8 mouse cellular contexts compared by ENCODE assay signal in genomic region chr7:109231307-109231706, GRCm38 (mm10). TPM values are rescaled to one million over a fixed set of nuclear protein-coding genes. Genes with fewer than 3 reads are reported as not detected.
DNase-seq lines count a peak whose midpoint lies in the region; ATAC-seq and TF ChIP-seq lines count a peak whose summit lies in the region.
"Had no signal": no experiment of that assay in that cellular context is flagged by ENCODE, and none has a peak within 500 bp of the region (broad histone marks: within the 10 kb centered on the region; RNA-seq: fewer than 3 reads in every experiment).

No protein-coding gene starts in this region.

- H3K9me3 ChIP-seq in embryonic facial prominence, embryonic 15.5 days (replicated peaks) = no peaks in the 10 kb centered on the region
- H3K9me3 ChIP-seq in hindbrain, embryonic 13.5 days = no peaks in the 10 kb centered on the region
- H3K9me3 ChIP-seq in midbrain, embryonic 14.5 days (ENCODE audit: control insufficient read depth, low read length) = no peaks in the 10 kb centered on the region
- H3K9me3 ChIP-seq in heart, embryonic 11.5 days (replicated peaks; ENCODE audit: control insufficient read depth, low read length) = no peaks in the 10 kb centered on the region

- peak; percentile 80 for DNase-seq in brain, embryonic 14.5 days (ENCODE audit: low read depth)
- peak; percentile 78 for DNase-seq in midbrain, embryonic 14.5 days
- no peak for DNase-seq in right cerebral cortex, adult 2 months (ENCODE audit: low spot score in 2 of 2)

- 31% methylated on average over 5 of the region's 5 CpGs for WGBS in embryonic facial prominence, embryonic 15.5 days
- 63% methylated on average over 5 of the region's 5 CpGs for WGBS in hindbrain, embryonic 13.5 days
- WGBS in midbrain, embryonic 14.5 days = 28% methylated on average over 5 of the region's 5 CpGs
- WGBS in heart, embryonic 11.5 days (ENCODE audit: insufficient replicate concordance) = 77% methylated on average over 5 of the region's 5 CpGs

- H3K4me2 ChIP-seq in embryonic facial prominence, embryonic 15.5 days (replicated peaks) = no peak overlapping the region
- no peak overlapping the region for H3K4me2 ChIP-seq in hindbrain, embryonic 13.5 days
- no peak overlapping the region for H3K4me2 ChIP-seq in midbrain, embryonic 14.5 days (ENCODE audit: low read length)
- no peak overlapping the region for H3K4me2 ChIP-seq in heart, embryonic 11.5 days

- no peaks in the 10 kb centered on the region for H3K36me3 ChIP-seq in embryonic facial prominence, embryonic 15.5 days
- H3K36me3 ChIP-seq in hindbrain, embryonic 13.5 days = no peaks in the 10 kb centered on the region
- no peaks in the 10 kb centered on the region for H3K36me3 ChIP-seq in midbrain, embryonic 14.5 days (ENCODE audit: control insufficient read depth, insufficient read depth, low read length)
- no peaks in the 10 kb centered on the region for H3K36me3 ChIP-seq in heart, embryonic 11.5 days (ENCODE audit: control insufficient read depth, insufficient read depth, low read length)

- peak; percentile 44; the same call in 1 of the 2 replicates for ATAC-seq in embryonic facial prominence, embryonic 15.5 days (ENCODE audit: insufficient number of reproducible peaks, low FRiP score, low TSS enrichment, low read depth)
- peak; percentile 33; the same call in 1 of the 2 replicates for ATAC-seq in hindbrain, embryonic 13.5 days (ENCODE audit: low FRiP score)
- ATAC-seq in midbrain, embryonic 14.5 days (ENCODE audit: low FRiP score, low TSS enrichment) = peak; percentile 57
- no peak for ATAC-seq in megakaryocyte, adult 5-6 weeks (ENCODE audit: poor library complexity, severe bottlenecking)
- ATAC-seq in heart, embryonic 11.5 days (replicated peaks; ENCODE audit: insufficient number of reproducible peaks, low FRiP score, low TSS enrichment) = no peak

- H3K4me3 ChIP-seq in embryonic facial prominence, embryonic 15.5 days (replicated peaks) = no peak overlapping the region
- H3K4me3 ChIP-seq in hindbrain, embryonic 13.5 days = no peak overlapping the region
- no peak overlapping the region for H3K4me3 ChIP-seq in midbrain, embryonic 14.5 days (replicated peaks; ENCODE audit: low read depth, low read length)
- H3K4me3 ChIP-seq in heart, embryonic 11.5 days (ENCODE audit: low read depth, low read length) = no peak overlapping the region

- no peak overlapping the region for H3K27ac ChIP-seq in embryonic facial prominence, embryonic 15.5 days (replicated peaks)
- peak overlapping the region; percentile 32; the same call in 1 of the 2 replicates for H3K27ac ChIP-seq in hindbrain, embryonic 13.5 days
- peak overlapping the region; percentile 63 for H3K27ac ChIP-seq in midbrain, embryonic 14.5 days (replicated peaks; ENCODE audit: low read depth, low read length)
- no peak overlapping the region for H3K27ac ChIP-seq in heart, embryonic 11.5 days (ENCODE audit: low read depth, low read length)

- H3K4me1 ChIP-seq in embryonic facial prominence, embryonic 15.5 days = no peaks in the 10 kb centered on the region
- H3K4me1 ChIP-seq in hindbrain, embryonic 13.5 days (replicated peaks) = peaks cover 31% of the 10 kb centered on the region
- peaks cover 39% of the 10 kb centered on the region for H3K4me1 ChIP-seq in midbrain, embryonic 14.5 days (ENCODE audit: control insufficient read depth, insufficient read depth, low read length)
- no peaks in the 10 kb centered on the region for H3K4me1 ChIP-seq in heart, embryonic 11.5 days (ENCODE audit: control insufficient read depth, insufficient read depth, low read length)

- TF ChIP-seq CTCF in brain, embryonic 14.5 days (IDR thresholded peaks at IDR 0.05; ENCODE audit: borderline replicate concordance, extremely low read depth, insufficient read depth, insufficient read length) = no peak

- no peak for TF ChIP-seq POLR2A in brain, embryonic 14.5 days (IDR thresholded peaks at IDR 0.05; ENCODE audit: borderline replicate concordance, extremely low read depth, insufficient read depth, insufficient read length, poor library complexity, severe bottlenecking)

- H3K27me3 ChIP-seq in embryonic facial prominence, embryonic 15.5 days = no peaks in the 10 kb centered on the region
- peaks cover 7% of the 10 kb centered on the region; the same call in 1 of the 2 replicates for H3K27me3 ChIP-seq in hindbrain, embryonic 13.5 days
- no peaks in the 10 kb centered on the region for H3K27me3 ChIP-seq in midbrain, embryonic 14.5 days (ENCODE audit: control insufficient read depth, insufficient read depth, low read length)
- H3K27me3 ChIP-seq in heart, embryonic 11.5 days (ENCODE audit: control insufficient read depth, insufficient read depth, low read length) = no peaks in the 10 kb centered on the region
- H3K27me3 ChIP-seq: Patski had no signal

- H3K9ac ChIP-seq in embryonic facial prominence, embryonic 15.5 days = no peak overlapping the region
- H3K9ac ChIP-seq in hindbrain, embryonic 13.5 days = no peak overlapping the region
- H3K9ac ChIP-seq in midbrain, embryonic 14.5 days (replicated peaks; ENCODE audit: low read length) = no peak overlapping the region
- H3K9ac ChIP-seq in heart, embryonic 11.5 days (ENCODE audit: low read depth, low read length) = no peak overlapping the region

RNA-seq across cellular contexts. Expression of gene Lmo1, which starts 56.3 kb away (rescaled TPM):
- 131 and 176 TPM in 2 replicates for polyA plus RNA-seq in brain, embryonic 14.5 days (2012; rRNA removed)
- polyA plus RNA-seq in embryonic facial prominence, embryonic 15.5 days (2015; fragmentation: Nextera tagmentation; extraction: Ambion mirVana) = 82.9 and 91.6 TPM in 2 replicates
- 42.8 and 49.8 TPM in 2 replicates for polyA plus RNA-seq in hindbrain, embryonic 13.5 days (2015; fragmentation: Nextera tagmentation; extraction: Ambion mirVana)
- polyA plus RNA-seq in midbrain, embryonic 14.5 days (2014; fragmentation: Nextera tagmentation; extraction: Ambion mirVana) = 170 and 189 TPM in 2 replicates
- total RNA-seq in megakaryocyte, adult 5-6 weeks (2015) = 30.3 and 33.6 TPM in 2 replicates
- 10.9 and 19.8 TPM in 2 replicates for total RNA-seq in megakaryocyte, adult 5-6 weeks (2017)
- polyA plus RNA-seq in heart, embryonic 11.5 days (2014; fragmentation: Nextera tagmentation; extraction: Ambion mirVana) = 1.7 and 2.1 TPM in 2 replicates

Comparison
In these comparisons a context has a peak if more than half of its experiments do, and no peak if none do; other contexts are left out.
1. DNase-seq: peak in brain, embryonic 14.5 days (single experiment) and midbrain, embryonic 14.5 days (single experiment); none in right cerebral cortex, adult 2 months (0 of 2).
2. ATAC-seq: peak in embryonic facial prominence, embryonic 15.5 days (single experiment), hindbrain, embryonic 13.5 days (single experiment) and midbrain, embryonic 14.5 days (single experiment); none in megakaryocyte, adult 5-6 weeks (single experiment) and heart, embryonic 11.5 days (single experiment).
3. H3K27ac ChIP-seq: peak in hindbrain, embryonic 13.5 days (single experiment) and midbrain, embryonic 14.5 days (single experiment); none in embryonic facial prominence, embryonic 15.5 days (single experiment) and heart, embryonic 11.5 days (single experiment).
4. RNA of gene Lmo1, which starts 56.3 kb away (polyA plus RNA-seq): 170 to 189 TPM in midbrain, embryonic 14.5 days, 131 to 176 TPM in brain, embryonic 14.5 days, 82.9 to 91.6 TPM in embryonic facial prominence, embryonic 15.5 days and 42.8 to 49.8 TPM in hindbrain, embryonic 13.5 days; 1.7 to 2.1 TPM in heart, embryonic 11.5 days; every median in the first group is over 10 times any median in the second.